Mouse (Mus musculus): Measurements from ENCODE around the gene Nufip1. TPM values are rescaled to one million over a fixed set of nuclear protein-coding genes. Genes with fewer than 3 reads are reported as not detected.

The Nufip1 gene
- polyA plus RNA-seq, 2 experiments = 9.9 to 13.8 TPM

DNA sequence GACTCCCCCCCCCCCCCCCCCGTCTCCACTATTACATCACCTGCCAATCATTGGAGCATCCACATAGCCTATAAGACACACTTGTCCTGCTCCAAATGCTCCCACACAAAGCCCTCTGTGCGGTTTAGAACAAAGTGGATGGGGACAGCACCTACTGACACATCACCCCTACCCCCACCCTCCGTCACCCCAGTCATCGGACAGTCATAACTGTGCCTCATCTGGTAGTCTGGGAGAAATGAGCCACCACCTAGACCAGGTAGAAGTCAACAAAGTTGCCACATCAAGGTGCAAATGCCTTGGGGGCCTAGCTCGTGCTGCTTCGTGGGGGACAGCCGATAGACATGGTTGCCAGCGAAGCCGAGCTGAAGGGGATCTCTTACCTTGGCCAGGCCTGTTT is 66.5 kb downstream of the Nufip1 start:
- WGBS = 94% methylated on average over 9 of the region's 9 CpGs
- Histone ChIP-seq H3K9me3 (ENCODE audit: control insufficient read depth, low read length) (no peaks in the 10 kb centered on the region), H3K4me1 (ENCODE audit: control insufficient read depth, insufficient read depth, low read length) (no peaks in the 10 kb centered on the region), H3K27ac (replicated peaks; ENCODE audit: low read depth, low read length) (no peak overlapping the region), H3K27me3 (ENCODE audit: control insufficient read depth, insufficient read depth, low read length) (no peaks in the 10 kb centered on the region), H3K9ac (ENCODE audit: low read depth, low read length, severe bottlenecking) (no peak overlapping the region), H3K4me3 (replicated peaks; ENCODE audit: low read length) (no peak overlapping the region), H3K4me2 (replicated peaks; ENCODE audit: low read depth, low read length, severe bottlenecking) (no peak overlapping the region), H3K36me3 (ENCODE audit: control insufficient read depth, insufficient read depth, low read length) (no peaks in the 10 kb centered on the region)
- ATAC-seq (ENCODE audit: low FRiP score, low read depth) (no peak), DNase-seq (ENCODE audit: low spot score) (no peak)
- no peak for TF ChIP-seq POLR2A (IDR thresholded peaks at IDR 0.05; ENCODE audit: borderline replicate concordance, extremely low read depth, insufficient read depth, insufficient read length)

GRCm38 (mm10) chr14:76178447-76178846 is 67.8 kb downstream of the Nufip1 start:
- ATAC-seq (ENCODE audit: low FRiP score, low read depth) = no peak
- H3K9me3 ChIP-seq (ENCODE audit: control insufficient read depth, low read length) = no peaks in the 10 kb centered on the region
- WGBS = 86% methylated on average over 2 of the region's 2 CpGs
- H3K27ac ChIP-seq (replicated peaks; ENCODE audit: low read depth, low read length) = no peak overlapping the region
- no peak for TF ChIP-seq POLR2A (IDR thresholded peaks at IDR 0.05; ENCODE audit: borderline replicate concordance, extremely low read depth, insufficient read depth, insufficient read length)
- no peak overlapping the region for H3K4me2 ChIP-seq (replicated peaks; ENCODE audit: low read depth, low read length, severe bottlenecking)
- no peak overlapping the region for H3K4me3 ChIP-seq (replicated peaks; ENCODE audit: low read length)
- no peak for DNase-seq (ENCODE audit: low spot score)
- no peak overlapping the region for H3K9ac ChIP-seq (ENCODE audit: low read depth, low read length, severe bottlenecking)
- H3K4me1 ChIP-seq (ENCODE audit: control insufficient read depth, insufficient read depth, low read length) = no peaks in the 10 kb centered on the region
- no peaks in the 10 kb centered on the region for H3K27me3 ChIP-seq (ENCODE audit: control insufficient read depth, insufficient read depth, low read length)
- H3K36me3 ChIP-seq (ENCODE audit: control insufficient read depth, insufficient read depth, low read length) = no peaks in the 10 kb centered on the region

- DNase-seq (ENCODE audit: low spot score) (no peak), ATAC-seq (ENCODE audit: low FRiP score, low read depth) (no peak)
- WGBS = 88% methylated on average over 6 of the region's 6 CpGs
- Histone ChIP-seq H3K9ac (ENCODE audit: low read depth, low read length, severe bottlenecking) (no peak overlapping the region), H3K27ac (replicated peaks; ENCODE audit: low read depth, low read length) (no peak overlapping the region), H3K4me3 (replicated peaks; ENCODE audit: low read length) (no peak overlapping the region), H3K4me1 (ENCODE audit: control insufficient read depth, insufficient read depth, low read length) (no peaks in the 10 kb centered on the region), H3K4me2 (replicated peaks; ENCODE audit: low read depth, low read length, severe bottlenecking) (no peak overlapping the region), H3K36me3 (ENCODE audit: control insufficient read depth, insufficient read depth, low read length) (no peaks in the 10 kb centered on the region), H3K27me3 (ENCODE audit: control insufficient read depth, insufficient read depth, low read length) (no peaks in the 10 kb centered on the region), H3K9me3 (ENCODE audit: control insufficient read depth, low read length) (no peaks in the 10 kb centered on the region)
- no peak for TF ChIP-seq POLR2A (IDR thresholded peaks at IDR 0.05; ENCODE audit: borderline replicate concordance, extremely low read depth, insufficient read depth, insufficient read length)
Observed at GRCm38 (mm10) chr14:76179343-76179742, 68.7 kb downstream of the Nufip1 start.

DNA sequence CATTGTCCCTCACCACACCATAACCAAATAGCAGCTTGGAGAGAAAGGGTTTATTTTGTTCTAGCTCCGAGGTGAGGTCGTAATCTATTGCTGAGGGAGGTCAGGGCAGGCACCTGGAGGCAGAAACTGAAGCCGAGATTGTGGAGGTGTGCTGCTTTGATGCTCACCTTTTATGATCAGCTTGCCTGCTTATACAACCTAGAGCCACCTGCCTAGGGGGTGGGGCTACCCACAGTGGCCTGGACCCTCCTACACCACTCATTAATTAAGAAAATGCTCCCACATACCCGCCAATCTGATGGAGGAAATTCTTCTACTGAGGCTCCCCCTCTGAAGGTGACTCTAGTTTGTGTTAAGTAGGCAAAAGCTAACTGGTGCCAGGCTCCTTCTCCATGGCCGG is 74.7 kb downstream of the Nufip1 start:
- WGBS = 60% methylated on average over 5 of the region's 5 CpGs
- Histone ChIP-seq H3K4me3 (replicated peaks; ENCODE audit: low read length) (no peak overlapping the region), H3K36me3 (ENCODE audit: control insufficient read depth, insufficient read depth, low read length) (no peaks in the 10 kb centered on the region), H3K4me2 (replicated peaks; ENCODE audit: low read depth, low read length, severe bottlenecking) (no peak overlapping the region), H3K9ac (ENCODE audit: low read depth, low read length, severe bottlenecking) (no peak overlapping the region), H3K27ac (replicated peaks; ENCODE audit: low read depth, low read length) (no peak overlapping the region), H3K4me1 (ENCODE audit: control insufficient read depth, insufficient read depth, low read length) (no peaks in the 10 kb centered on the region), H3K9me3 (ENCODE audit: control insufficient read depth, low read length) (no peaks in the 10 kb centered on the region), H3K27me3 (ENCODE audit: control insufficient read depth, insufficient read depth, low read length) (no peaks in the 10 kb centered on the region)
- no peak for TF ChIP-seq POLR2A (IDR thresholded peaks at IDR 0.05; ENCODE audit: borderline replicate concordance, extremely low read depth, insufficient read depth, insufficient read length)
- DNase-seq (ENCODE audit: low spot score) = no peak
- ATAC-seq (ENCODE audit: low FRiP score, low read depth) = no peak

DNA sequence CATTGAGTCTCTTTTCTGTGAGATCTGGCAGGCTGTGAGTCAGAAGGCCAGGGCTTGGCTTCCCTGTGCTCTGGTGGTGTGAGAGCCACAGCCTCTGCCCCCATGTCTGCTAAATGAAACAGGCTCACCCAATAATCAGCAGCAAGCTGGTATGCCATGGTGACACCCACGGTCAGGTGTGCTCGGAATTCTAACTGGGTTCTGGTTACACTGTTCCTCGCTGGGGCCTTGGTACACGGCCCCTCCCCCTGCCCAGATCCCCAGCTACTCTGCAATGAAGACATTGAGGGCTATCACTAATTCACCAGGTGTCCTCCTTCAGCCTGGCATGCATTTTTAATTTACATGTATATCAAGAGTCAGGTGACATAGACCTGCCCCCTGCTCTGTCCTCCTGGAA is 75.6 kb downstream of the Nufip1 start:
- DNase-seq (ENCODE audit: low spot score) (peak; percentile 29), ATAC-seq (ENCODE audit: low FRiP score, low read depth) (no peak)
- H3K27ac ChIP-seq (replicated peaks; ENCODE audit: low read depth, low read length) = no peak overlapping the region
- no peaks in the 10 kb centered on the region for H3K36me3 ChIP-seq (ENCODE audit: control insufficient read depth, insufficient read depth, low read length)
- no peak overlapping the region for H3K4me3 ChIP-seq (replicated peaks; ENCODE audit: low read length)
- WGBS = 32% methylated on average over 4 of the region's 4 CpGs
- no peaks in the 10 kb centered on the region for H3K4me1 ChIP-seq (ENCODE audit: control insufficient read depth, insufficient read depth, low read length)
- no peaks in the 10 kb centered on the region for H3K27me3 ChIP-seq (ENCODE audit: control insufficient read depth, insufficient read depth, low read length)
- H3K9ac ChIP-seq (ENCODE audit: low read depth, low read length, severe bottlenecking) = no peak overlapping the region
- no peaks in the 10 kb centered on the region for H3K9me3 ChIP-seq (ENCODE audit: control insufficient read depth, low read length)
- TF ChIP-seq POLR2A (IDR thresholded peaks at IDR 0.05; ENCODE audit: borderline replicate concordance, extremely low read depth, insufficient read depth, insufficient read length) = no peak
- no peak overlapping the region for H3K4me2 ChIP-seq (replicated peaks; ENCODE audit: low read depth, low read length, severe bottlenecking)

Other genes starting within 250 kb of the Nufip1 start
- gene Kctd4, start 155.9 kb upstream of the Nufip1 start, polyA plus RNA-seq (2012; rRNA removed) = 1.3 and 1.6 TPM in 2 replicates
- 1.3 and 1.4 TPM in 2 replicates for gene Kctd4, start 155.9 kb upstream of the Nufip1 start, polyA plus RNA-seq (2014; fragmentation: Nextera tagmentation; extraction: Ambion mirVana)
- 12.1 and 22.1 TPM in 2 replicates for gene Gtf2f2, start 100.0 kb upstream of the Nufip1 start, polyA plus RNA-seq (2012; rRNA removed)
- gene Gtf2f2, start 100.0 kb upstream of the Nufip1 start, polyA plus RNA-seq (2014; fragmentation: Nextera tagmentation; extraction: Ambion mirVana) = 34.7 and 37.6 TPM in 2 replicates
- gene Gpalpp1, start 131 bp upstream of the Nufip1 start, polyA plus RNA-seq (2012; rRNA removed) = 9.0 and 10.6 TPM in 2 replicates
- 12.7 and 12.9 TPM in 2 replicates for gene Gpalpp1, start 131 bp upstream of the Nufip1 start, polyA plus RNA-seq (2014; fragmentation: Nextera tagmentation; extraction: Ambion mirVana)